Mouse (Mus musculus) hindbrain, embryonic 16.5 days (tissue): ENCODE results near the gene Naa10. TPM values are rescaled to one million over a fixed set of nuclear protein-coding genes. Genes with fewer than 3 reads are reported as not detected.

Source experiments
- ATAC-seq: fragments of 200-750 bp; cut with Nextera tagmentation; 2 replicates; pipeline ENCODE4 v1.8.0; 2017; ENCODE audit warnings: moderate TSS enrichment, moderate library complexity
- H3K27ac ChIP-seq: fragments of 300-500 bp; sonication (generic); 2 replicates; pipeline ENCODE4 v1.5.1; 2014; ENCODE audit warnings: low read depth, mild to moderate bottlenecking, control low read depth, low read length, moderate library complexity
- H3K27me3 ChIP-seq: fragments of 300-500 bp; sonication (generic); replicated peaks from 2 replicates; pipeline ENCODE4 v1.6.1; 2014; ENCODE audit warnings: low read length; ENCODE audit not compliant: control insufficient read depth, insufficient read depth
- H3K36me3 ChIP-seq: fragments of 300-500 bp; sonication (generic); 2 replicates; pipeline ENCODE4 v1.6.1; 2014; ENCODE audit warnings: mild to moderate bottlenecking, low read length, moderate library complexity, mixed read lengths; ENCODE audit not compliant: control insufficient read depth, insufficient read depth
- H3K4me1 ChIP-seq: fragments of 300-500 bp; sonication (generic); 2 replicates; pipeline ENCODE4 v1.6.1; 2014; ENCODE audit warnings: low read depth, low read length; ENCODE audit not compliant: control insufficient read depth, insufficient read depth
- H3K4me2 ChIP-seq: fragments of 300-500 bp; sonication (generic); 2 replicates; pipeline ENCODE4 v1.6.1; 2014; ENCODE audit warnings: mild to moderate bottlenecking, low read length, control low read depth, moderate library complexity
- H3K4me3 ChIP-seq: fragments of 300-500 bp; sonication (generic); 2 replicates; pipeline ENCODE4 v1.5.1; 2014; ENCODE audit warnings: mild to moderate bottlenecking, low read length, control low read depth, moderate library complexity
- H3K9ac ChIP-seq: fragments of 300-500 bp; sonication (generic); 2 replicates; pipeline ENCODE4 v1.6.1; 2014; ENCODE audit warnings: low read depth, mild to moderate bottlenecking, control low read depth, low read length, moderate library complexity
- H3K9me3 ChIP-seq: fragments of 300-500 bp; sonication (generic); 2 replicates; pipeline ENCODE4 v1.6.1; 2014; ENCODE audit warnings: mild to moderate bottlenecking, low read length, moderate library complexity; ENCODE audit not compliant: control insufficient read depth
- WGBS: fragments of 180-500 bp; shearing (Covaris S2); extraction: QIAGEN DNeasy Blood & Tissue Kit; methylation state at CpG from one replicate; pipeline ENCODE4 v1.1.7; 2014; 5-methylcytosine and 5-hydroxymethylcytosine counted together
- polyA plus RNA-seq: library from polyadenylated mRNA; unstranded; fragments of >200 nt; fragmentation: Nextera tagmentation; extraction: Ambion mirVana; gene quantifications from 2 replicates; pipeline ENCODE4 v1.2.1, GENCODE M21; 2015

Naa10 gene
- polyA plus RNA-seq, 1 experiment from 2014 or later = 92.9 TPM

GRCm38 (mm10) chrX:73954988-73955387, 33.2 kb upstream of the Naa10 start:
- H3K9ac ChIP-seq = no peak overlapping the region
- H3K36me3 ChIP-seq = peaks cover 35% of the 10 kb centered on the region
- no peaks in the 10 kb centered on the region for H3K9me3 ChIP-seq

GRCm38 (mm10) chrX:73952603-73953002, 30.9 kb upstream of the Naa10 start:
- Histone ChIP-seq H3K9ac (no peak overlapping the region), H3K27ac (no peak overlapping the region), H3K27me3 (no peaks in the 10 kb centered on the region), H3K4me3 (no peak overlapping the region), H3K4me2 (no peak overlapping the region), H3K36me3 (peaks cover 41% of the 10 kb centered on the region), H3K9me3 (no peaks in the 10 kb centered on the region), H3K4me1 (no peaks in the 10 kb centered on the region)
- ATAC-seq = no peak
- WGBS = 90% methylated on average over 5 of the region's 5 CpGs

More at GRCm38 (mm10) chrX:73954988-73955387, 33.2 kb upstream of the Naa10 start:
- H3K27me3 ChIP-seq = no peaks in the 10 kb centered on the region
- no peak overlapping the region for H3K4me3 ChIP-seq
- WGBS = 92% methylated on average over 6 of the region's 6 CpGs
- H3K4me2 ChIP-seq = no peak overlapping the region
- no peak for ATAC-seq
- no peaks in the 10 kb centered on the region for H3K4me1 ChIP-seq
- no peak overlapping the region for H3K27ac ChIP-seq

- H3K4me2 ChIP-seq = no peak overlapping the region
- H3K36me3 ChIP-seq = peaks cover 40% of the 10 kb centered on the region
- no peak overlapping the region for H3K9ac ChIP-seq
- H3K27ac ChIP-seq = no peak overlapping the region
- no peaks in the 10 kb centered on the region for H3K4me1 ChIP-seq
- no peak for ATAC-seq
- no peaks in the 10 kb centered on the region for H3K9me3 ChIP-seq
- WGBS = 83% methylated on average over 9 of the region's 10 CpGs
- no peaks in the 10 kb centered on the region for H3K27me3 ChIP-seq
- no peak overlapping the region for H3K4me3 ChIP-seq
Measured at GRCm38 (mm10) chrX:73949341-73949740, 27.6 kb upstream of the Naa10 start.

GRCm38 (mm10) chrX:73948647-73949046, 26.9 kb upstream of the Naa10 start:
- Histone ChIP-seq H3K27me3 (no peaks in the 10 kb centered on the region), H3K36me3 (peaks cover 40% of the 10 kb centered on the region), H3K9me3 (no peaks in the 10 kb centered on the region), H3K4me1 (no peaks in the 10 kb centered on the region), H3K27ac (no peak overlapping the region), H3K4me2 (no peak overlapping the region), H3K4me3 (no peak overlapping the region), H3K9ac (no peak overlapping the region)
- peak; percentile 46 for ATAC-seq
- 12% methylated on average over 4 of the region's 4 CpGs for WGBS

- H3K9me3 ChIP-seq = no peaks in the 10 kb centered on the region
- ATAC-seq = no peak
- no peaks in the 10 kb centered on the region for H3K27me3 ChIP-seq
- H3K4me2 ChIP-seq = no peak overlapping the region
- no peak overlapping the region for H3K27ac ChIP-seq
- H3K36me3 ChIP-seq = peaks cover 37% of the 10 kb centered on the region
- H3K9ac ChIP-seq = no peak overlapping the region
- H3K4me3 ChIP-seq = no peak overlapping the region
- WGBS = 85% methylated on average over 6 of the region's 6 CpGs
- no peaks in the 10 kb centered on the region for H3K4me1 ChIP-seq
Measured at GRCm38 (mm10) chrX:73946896-73947295, 25.2 kb upstream of the Naa10 start.

GRCm38 (mm10) chrX:73942294-73942693, 20.6 kb upstream of the Naa10 start:
- no peaks in the 10 kb centered on the region for H3K9me3 ChIP-seq
- WGBS = 84% methylated on average over 2 of the region's 2 CpGs
- no peak overlapping the region for H3K4me3 ChIP-seq
- peaks cover 10% of the 10 kb centered on the region for H3K36me3 ChIP-seq
- H3K4me2 ChIP-seq = no peak overlapping the region
- H3K27me3 ChIP-seq = no peaks in the 10 kb centered on the region
- H3K4me1 ChIP-seq = no peaks in the 10 kb centered on the region
- H3K27ac ChIP-seq = no peak overlapping the region
- no peak for ATAC-seq
- H3K9ac ChIP-seq = no peak overlapping the region

GRCm38 (mm10) chrX:73941860-73942259, 20.1 kb upstream of the Naa10 start:
- Histone ChIP-seq H3K4me1 (no peaks in the 10 kb centered on the region), H3K36me3 (peaks cover 10% of the 10 kb centered on the region), H3K4me3 (no peak overlapping the region), H3K27ac (no peak overlapping the region), H3K4me2 (no peak overlapping the region), H3K27me3 (no peaks in the 10 kb centered on the region), H3K9me3 (no peaks in the 10 kb centered on the region), H3K9ac (no peak overlapping the region)
- WGBS = 82% methylated on average over 2 of the region's 2 CpGs
- no peak for ATAC-seq

GRCm38 (mm10) chrX:73931871-73932270, 10.1 kb upstream of the Naa10 start:
- Histone ChIP-seq H3K4me1 (no peaks in the 10 kb centered on the region), H3K4me3 (no peak overlapping the region), H3K4me2 (no peak overlapping the region), H3K36me3 (no peaks in the 10 kb centered on the region), H3K9me3 (no peaks in the 10 kb centered on the region), H3K27ac (no peak overlapping the region), H3K9ac (no peak overlapping the region), H3K27me3 (no peaks in the 10 kb centered on the region)
- no peak for ATAC-seq
- 74% methylated on average over 2 of the region's 2 CpGs for WGBS

GRCm38 (mm10) chrX:73930402-73931062, 8.8 kb upstream of the Naa10 start, which contains the start of gene Renbp:
TSS of gene Renbp (minus strand) at chrX:73930850.
- Histone ChIP-seq H3K4me2 (peak within 1 kb of the TSS; percentile 23), H3K9me3 (no peaks in the 10 kb centered on the region), H3K27ac (no peak within 1 kb of the TSS), H3K4me1 (no peaks in the 10 kb centered on the region), H3K9ac (no peak within 1 kb of the TSS), H3K4me3 (peak within 1 kb of the TSS; percentile 8; the same call in 1 of the 2 replicates), H3K36me3 (no peaks in the 10 kb centered on the region), H3K27me3 (no peaks in the 10 kb centered on the region)
- ATAC-seq = peak; percentile 79
- WGBS = 46% methylated on average over 17 of the region's 17 CpGs
